Mouse (Mus musculus) neural tube, embryonic 14.5 days (tissue): ENCODE results near the gene Wdr93. TPM values are rescaled to one million over a fixed set of nuclear protein-coding genes. Genes with fewer than 3 reads are reported as not detected.

Experiments used
- ATAC-seq: fragments of 200-750 bp; cut with Nextera tagmentation; 2 replicates; pipeline ENCODE4 v1.8.0; 2017; ENCODE audit warnings: low read depth, mild to moderate bottlenecking, moderate TSS enrichment, moderate library complexity
- H3K27ac ChIP-seq: fragments of 300-500 bp; sonication (generic); 2 replicates; pipeline ENCODE4 v1.5.1; 2014; ENCODE audit warnings: low read depth, mild to moderate bottlenecking, control low read depth, low read length, moderate library complexity, mixed read lengths
- H3K27me3 ChIP-seq: fragments of 300-500 bp; sonication (generic); 2 replicates; pipeline ENCODE4 v1.6.1; 2014; ENCODE audit warnings: low read length; ENCODE audit not compliant: control insufficient read depth, insufficient read depth
- H3K36me3 ChIP-seq: fragments of 300-500 bp; sonication (generic); 2 replicates; pipeline ENCODE4 v1.6.1; 2014; ENCODE audit warnings: low read length, mixed read lengths; ENCODE audit not compliant: control insufficient read depth, insufficient read depth
- H3K4me1 ChIP-seq: fragments of 300-500 bp; sonication (generic); 2 replicates; pipeline ENCODE4 v1.6.1; 2014; ENCODE audit warnings: low read length; ENCODE audit not compliant: control insufficient read depth, insufficient read depth
- H3K4me2 ChIP-seq: fragments of 300-500 bp; sonication (generic); 2 replicates; pipeline ENCODE4 v1.6.1; 2014; ENCODE audit warnings: mild to moderate bottlenecking, low read depth, low read length, control low read depth
- H3K4me3 ChIP-seq: fragments of 300-500 bp; sonication (generic); 2 replicates; pipeline ENCODE4 v1.5.1; 2014; ENCODE audit warnings: low read depth, low read length, control low read depth, mixed read lengths
- H3K9ac ChIP-seq: fragments of 300-500 bp; sonication (generic); replicated peaks from 2 replicates; pipeline ENCODE4 v1.6.1; 2014; ENCODE audit warnings: low read depth, mild to moderate bottlenecking, control low read depth, low read length, mixed read lengths
- H3K9me3 ChIP-seq: fragments of 300-500 bp; sonication (generic); 2 replicates; pipeline ENCODE4 v1.6.1; 2016; ENCODE audit warnings: low read length; ENCODE audit not compliant: control insufficient read depth
- WGBS: fragments of 180-500 bp; shearing (Covaris S2); extraction: QIAGEN DNeasy Blood & Tissue Kit; methylation state at CpG from one replicate; pipeline ENCODE4 v1.1.7; 2014; 5-methylcytosine and 5-hydroxymethylcytosine counted together
- polyA plus RNA-seq: library from polyadenylated mRNA; unstranded; fragments of >200 nt; fragmentation: Nextera tagmentation; extraction: Ambion mirVana; gene quantifications from 2 replicates; pipeline ENCODE4 v1.2.1, GENCODE M21; 2014

The Wdr93 gene
- polyA plus RNA-seq, 1 experiment from 2014 or later: 0.08 TPM

- Histone ChIP-seq H3K4me2 (no peak overlapping the region), H3K27me3 (no peaks in the 10 kb centered on the region), H3K9me3 (no peaks in the 10 kb centered on the region), H3K36me3 (no peaks in the 10 kb centered on the region), H3K4me1 (peaks cover 6% of the 10 kb centered on the region; the same call in 1 of the 2 replicates), H3K27ac (no peak overlapping the region), H3K9ac (no peak overlapping the region), H3K4me3 (no peak overlapping the region)
- WGBS: 72% methylated on average over 4 of the region's 4 CpGs
- ATAC-seq: no peak
Measured at GRCm38 (mm10) chr7:79740279-79740678, 2.7 kb upstream of the Wdr93 start.

- no peak for ATAC-seq
- peak overlapping the region; percentile 93 for H3K4me2 ChIP-seq
- no peaks in the 10 kb centered on the region for H3K27me3 ChIP-seq
- no peak overlapping the region for H3K27ac ChIP-seq
- H3K36me3 ChIP-seq: no peaks in the 10 kb centered on the region
- peak overlapping the region; percentile 51 for H3K4me3 ChIP-seq
- 22% methylated on average over 11 of the region's 11 CpGs for WGBS
- no peaks in the 10 kb centered on the region for H3K9me3 ChIP-seq
- H3K9ac ChIP-seq: peak overlapping the region; percentile 53
- H3K4me1 ChIP-seq: peaks cover 6% of the 10 kb centered on the region; the same call in 1 of the 2 replicates
Measured at GRCm38 (mm10) chr7:79742277-79742658, 695 bp upstream of the Wdr93 start.

GRCm38 (mm10) chr7:79744051-79744450 is 1.1 kb downstream of the Wdr93 start:
- Histone ChIP-seq H3K36me3 (no peaks in the 10 kb centered on the region), H3K27ac (no peak overlapping the region), H3K9ac (no peak overlapping the region), H3K27me3 (no peaks in the 10 kb centered on the region), H3K4me1 (peaks cover 6% of the 10 kb centered on the region; the same call in 1 of the 2 replicates), H3K4me3 (no peak overlapping the region), H3K9me3 (no peaks in the 10 kb centered on the region), H3K4me2 (no peak overlapping the region)
- 93% methylated on average over 9 of the region's 9 CpGs for WGBS
- no peak for ATAC-seq

GRCm38 (mm10) chr7:79744585-79744984 is 1.6 kb downstream of the Wdr93 start:
- Histone ChIP-seq H3K4me2 (no peak overlapping the region), H3K9me3 (no peaks in the 10 kb centered on the region), H3K4me3 (no peak overlapping the region), H3K27ac (no peak overlapping the region), H3K9ac (no peak overlapping the region), H3K36me3 (no peaks in the 10 kb centered on the region), H3K27me3 (no peaks in the 10 kb centered on the region), H3K4me1 (peaks cover 6% of the 10 kb centered on the region; the same call in 1 of the 2 replicates)
- no peak for ATAC-seq
- WGBS: 88% methylated on average over 5 of the region's 5 CpGs

- H3K9ac ChIP-seq: no peak overlapping the region
- peaks cover 6% of the 10 kb centered on the region; the same call in 1 of the 2 replicates for H3K4me1 ChIP-seq
- no peaks in the 10 kb centered on the region for H3K9me3 ChIP-seq
- H3K4me3 ChIP-seq: no peak overlapping the region
- ATAC-seq: no peak
- no peaks in the 10 kb centered on the region for H3K36me3 ChIP-seq
- 80% methylated on average over 6 of the region's 6 CpGs for WGBS
- no peak overlapping the region for H3K27ac ChIP-seq
- no peaks in the 10 kb centered on the region for H3K27me3 ChIP-seq
- no peak overlapping the region for H3K4me2 ChIP-seq
Measured at GRCm38 (mm10) chr7:79747659-79748058, 4.7 kb downstream of the Wdr93 start.

- 88% methylated on average over 6 of the region's 6 CpGs for WGBS
- Histone ChIP-seq H3K27ac (no peak overlapping the region), H3K9ac (no peak overlapping the region), H3K27me3 (no peaks in the 10 kb centered on the region), H3K4me1 (no peaks in the 10 kb centered on the region), H3K36me3 (no peaks in the 10 kb centered on the region), H3K9me3 (no peaks in the 10 kb centered on the region), H3K4me3 (no peak overlapping the region), H3K4me2 (no peak overlapping the region)
- ATAC-seq: no peak
Measured at GRCm38 (mm10) chr7:79749511-79749910, 6.5 kb downstream of the Wdr93 start.

- no peak overlapping the region for H3K9ac ChIP-seq
- no peaks in the 10 kb centered on the region for H3K4me1 ChIP-seq
- no peak overlapping the region for H3K4me3 ChIP-seq
- ATAC-seq: no peak
- no peaks in the 10 kb centered on the region for H3K9me3 ChIP-seq
- H3K36me3 ChIP-seq: no peaks in the 10 kb centered on the region
- no peak overlapping the region for H3K27ac ChIP-seq
- no peak overlapping the region for H3K4me2 ChIP-seq
- no peaks in the 10 kb centered on the region for H3K27me3 ChIP-seq
- WGBS: 51% methylated on average over 2 of the region's 2 CpGs
Measured at GRCm38 (mm10) chr7:79756334-79756733, 13.4 kb downstream of the Wdr93 start.

- Histone ChIP-seq H3K27me3 (no peaks in the 10 kb centered on the region), H3K4me3 (no peak overlapping the region), H3K4me1 (no peaks in the 10 kb centered on the region), H3K9me3 (no peaks in the 10 kb centered on the region), H3K9ac (no peak overlapping the region), H3K36me3 (no peaks in the 10 kb centered on the region), H3K27ac (no peak overlapping the region), H3K4me2 (no peak overlapping the region)
- WGBS: 75% methylated on average over 6 of the region's 6 CpGs
- no peak for ATAC-seq
Measured at GRCm38 (mm10) chr7:79758176-79758575, 15.2 kb downstream of the Wdr93 start.

GRCm38 (mm10) chr7:79759766-79760165 is 16.8 kb downstream of the Wdr93 start:
- Histone ChIP-seq H3K4me1 (no peaks in the 10 kb centered on the region), H3K9ac (no peak overlapping the region), H3K27me3 (no peaks in the 10 kb centered on the region), H3K4me2 (no peak overlapping the region), H3K36me3 (no peaks in the 10 kb centered on the region), H3K27ac (no peak overlapping the region), H3K4me3 (no peak overlapping the region), H3K9me3 (no peaks in the 10 kb centered on the region)
- no peak for ATAC-seq
